Mouse (Mus musculus) left cerebral cortex, postnatal 36 days (tissue): Measurements from ENCODE around the gene Vmn1r139. TPM values are rescaled to one million over a fixed set of nuclear protein-coding genes. Genes with fewer than 3 reads are reported as not detected.
"Not testable (repeated sequence)": the region's sequence is repeated elsewhere in the genome, so short reads cannot be mapped to it uniquely, and the experiment has no call there.

Experiments
- DNase-seq, 2 experiments: peaks; one replicate each; pipeline ENCODE4 v3.0.0; 2021 to 2022; ENCODE audit warnings: low spot score in 2 of 2, mixed read lengths in 1 of 2
- intact Hi-C: fragments of 180-260 bp; cut with DNase I; formaldehyde crosslinking; loops from one replicate; pipeline ENCODE4 v1.15.1; 2025
- total RNA-seq, 2 experiments: library from RNA; stranded (reverse); gene quantifications; 2 replicates each; pipeline ENCODE4 v1.2.3; 2021

The Vmn1r139 gene
- not detected for total RNA-seq

DNA sequence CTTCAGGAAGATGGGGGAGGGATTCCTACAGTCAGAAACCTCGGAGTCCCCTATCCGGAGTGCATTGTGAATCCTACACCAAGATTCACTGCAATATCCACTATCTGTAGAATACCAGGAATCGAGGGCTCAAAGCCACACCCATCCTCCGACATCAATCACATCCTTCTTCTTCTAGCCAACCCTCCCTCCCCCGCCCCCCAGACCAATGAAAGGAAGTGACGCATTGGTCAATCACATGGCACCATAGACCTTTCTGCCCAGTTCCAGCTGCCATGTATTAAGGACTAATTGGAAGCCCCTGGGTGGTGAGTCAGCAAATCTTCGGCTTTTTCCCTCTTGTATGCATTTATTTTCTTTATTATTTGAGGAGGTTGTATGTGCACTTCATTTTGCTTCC lies at the start of gene Vmn1r139:
Gene Vmn1r139 (plus strand): TSS at position 301 of the 400 bp plus-strand sequence.
- DNase-seq, intact Hi-C loops: not testable (repeated sequence)

GRCm38 (mm10) chr7:22028797-22029196 lies 40.1 kb upstream of the Vmn1r139 start, which contains the start of gene Vmn1r138:
Gene Vmn1r138 (minus strand): TSS chr7:22028897.
- intact Hi-C loops, DNase-seq: not testable (repeated sequence)

DNA sequence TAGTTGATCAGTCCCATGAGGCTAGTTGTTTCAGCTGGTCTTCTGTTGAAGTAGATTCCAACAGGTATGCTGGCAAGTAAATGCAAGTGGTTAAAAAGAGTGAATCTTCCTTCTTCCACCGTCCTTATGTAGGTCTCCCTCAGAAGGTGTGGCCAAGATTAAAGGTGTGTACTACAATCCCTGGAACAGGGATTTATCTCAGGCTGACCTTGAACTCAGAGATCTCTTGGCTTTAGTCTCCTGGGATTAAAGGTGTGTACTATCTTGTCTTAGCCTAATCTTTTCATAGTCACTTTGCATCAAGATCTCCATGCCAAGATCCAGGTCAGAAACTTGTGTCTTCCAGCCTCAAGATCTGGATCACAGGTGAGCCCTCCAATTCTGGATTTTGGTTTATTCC lies 12.7 kb upstream of the Vmn1r139 start, which contains the start of gene Gm6176:
Gene Gm6176 (minus strand): TSS at position 101 of the 400 bp plus-strand sequence.
- intact Hi-C loops = not testable (repeated sequence)

DNA sequence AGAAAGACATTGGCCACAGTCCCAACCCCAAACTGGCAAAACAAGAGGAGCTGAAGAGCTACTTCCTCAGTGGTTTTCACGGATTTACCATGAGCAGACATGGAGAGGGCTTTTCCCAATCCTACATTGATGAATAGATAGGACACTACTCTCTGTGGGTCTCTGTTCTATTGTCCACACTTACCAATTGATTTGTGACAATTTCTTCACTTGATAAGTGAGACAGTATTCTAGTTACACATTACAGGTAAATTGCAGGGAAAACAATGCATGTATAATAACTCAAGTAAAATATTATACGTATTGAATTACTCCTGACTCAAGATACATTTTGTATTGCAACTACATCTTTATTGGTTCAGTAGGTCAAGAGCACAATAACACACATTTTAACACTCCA lies 49.3 kb downstream of the Vmn1r139 start, which contains the start of gene Gm16451:
Gene Gm16451 (minus strand): TSS at position 101 of the 400 bp plus-strand sequence.
- DNase-seq, intact Hi-C loops: not testable (repeated sequence)

More for the DNA sequence above, 12.7 kb upstream of the Vmn1r139 start, which contains the start of gene Gm6176:
- not testable (repeated sequence) for DNase-seq

GRCm38 (mm10) chr7:22134641-22135040 lies 65.8 kb downstream of the Vmn1r139 start, which contains the start of gene Gm10666:
Gene Gm10666 (minus strand): TSS chr7:22134741.
- intact Hi-C loops, DNase-seq: not testable (repeated sequence)

Other genes with a start within 250 kb of the Vmn1r139 start
- gene Vmn1r135, start 236.7 kb upstream of the Vmn1r139 start, total RNA-seq = not detected
- not detected for gene Gm5725, start 224.8 kb upstream of the Vmn1r139 start, total RNA-seq
- gene Gm5891, start 147.8 kb upstream of the Vmn1r139 start, total RNA-seq = not detected
- gene Vmn1r137, start 74.5 kb upstream of the Vmn1r139 start, total RNA-seq = not detected
- not detected for gene Vmn1r138, start 40.2 kb upstream of the Vmn1r139 start, total RNA-seq
- gene Gm6176, start 12.8 kb upstream of the Vmn1r139 start, total RNA-seq = not detected
- not detected for gene Gm16451, start 49.2 kb downstream of the Vmn1r139 start, total RNA-seq
- not detected for gene Gm10666, start 65.7 kb downstream of the Vmn1r139 start, total RNA-seq
- not detected for gene Vmn1r142, start 95.0 kb downstream of the Vmn1r139 start, total RNA-seq
- gene Vmn1r143, start 120.3 kb downstream of the Vmn1r139 start, total RNA-seq = not detected
- not detected for gene Gm8653, start 132.2 kb downstream of the Vmn1r139 start, total RNA-seq
- not detected for gene Gm8453, start 160.4 kb downstream of the Vmn1r139 start, total RNA-seq